Mouse (Mus musculus) liver, embryonic 12.5 days (tissue): ENCODE results near the gene Hps3. TPM values are rescaled to one million over a fixed set of nuclear protein-coding genes. Genes with fewer than 3 reads are reported as not detected.
"Not testable (repeated sequence)": the region's sequence is repeated elsewhere in the genome, so short reads cannot be mapped to it uniquely, and the experiment has no call there.

Experiments
- ATAC-seq: fragments of 200-750 bp; cut with Nextera tagmentation; 2 replicates; pipeline ENCODE4 v1.8.0; 2017; ENCODE audit warnings: moderate number of reproducible peaks, mild to moderate bottlenecking, moderate library complexity
- H3K27ac ChIP-seq: fragments of 300-500 bp; sonication (generic); 2 replicates; pipeline ENCODE4 v1.5.1; 2016; ENCODE audit warnings: mild to moderate bottlenecking
- H3K27me3 ChIP-seq: fragments of 300-500 bp; sonication (generic); replicated peaks from 2 replicates; pipeline ENCODE4 v1.6.1; 2016; ENCODE audit warnings: mild to moderate bottlenecking, moderate library complexity
- H3K36me3 ChIP-seq: fragments of 300-500 bp; sonication (generic); 2 replicates; pipeline ENCODE4 v1.6.1; 2016; ENCODE audit warnings: mild to moderate bottlenecking, moderate library complexity
- H3K4me1 ChIP-seq: fragments of 300-500 bp; sonication (generic); 2 replicates; pipeline ENCODE4 v1.6.1; 2016
- H3K4me2 ChIP-seq: fragments of 300-500 bp; sonication (generic); 2 replicates; pipeline ENCODE4 v1.6.1; 2016; ENCODE audit warnings: mild to moderate bottlenecking, moderate library complexity
- H3K4me3 ChIP-seq: fragments of 300-500 bp; sonication (generic); 2 replicates; pipeline ENCODE4 v1.5.1; 2016; ENCODE audit warnings: mild to moderate bottlenecking, moderate library complexity
- H3K9ac ChIP-seq: fragments of 300-500 bp; sonication (generic); 2 replicates; pipeline ENCODE4 v1.6.1; 2016; ENCODE audit warnings: mild to moderate bottlenecking, moderate library complexity
- H3K9me3 ChIP-seq: fragments of 300-500 bp; sonication (generic); replicated peaks from 2 replicates; pipeline ENCODE4 v1.6.1; 2016; ENCODE audit warnings: mild to moderate bottlenecking, moderate library complexity
- WGBS: fragments of 180-500 bp; shearing (Covaris S2); methylation state at CpG from one replicate; pipeline ENCODE4 v1.1.7; 2016; ENCODE audit not compliant: insufficient replicate concordance; 5-methylcytosine and 5-hydroxymethylcytosine counted together
- polyA plus RNA-seq: library from polyadenylated mRNA; unstranded; fragments of >200 nt; fragmentation: Nextera tagmentation; extraction: Ambion mirVana; gene quantifications from 2 replicates; pipeline ENCODE4 v1.2.1, GENCODE M21; 2016

The Hps3 gene
- polyA plus RNA-seq, 1 experiment from 2014 or later, result 9.0 TPM

GRCm38 (mm10) chr3:20027788-20028187 lies 7.3 kb downstream of the Hps3 start:
- Histone ChIP-seq H3K27ac (no peak overlapping the region), H3K36me3 (peaks cover 63% of the 10 kb centered on the region), H3K9me3 (no peaks in the 10 kb centered on the region), H3K27me3 (no peaks in the 10 kb centered on the region), H3K4me3 (no peak overlapping the region), H3K9ac (no peak overlapping the region), H3K4me1 (no peaks in the 10 kb centered on the region), H3K4me2 (no peak overlapping the region)
- ATAC-seq, result no peak
- WGBS, result 77% methylated on average over 5 of the region's 5 CpGs

- H3K36me3 ChIP-seq, result peaks cover 69% of the 10 kb centered on the region
- H3K4me2 ChIP-seq, result no peak overlapping the region
- no peaks in the 10 kb centered on the region for H3K9me3 ChIP-seq
- no peak overlapping the region for H3K9ac ChIP-seq
- ATAC-seq, result no peak; the same call in 1 of the 2 replicates
- no peak overlapping the region for H3K4me3 ChIP-seq
- no peaks in the 10 kb centered on the region for H3K4me1 ChIP-seq
- H3K27me3 ChIP-seq, result no peaks in the 10 kb centered on the region
- H3K27ac ChIP-seq, result no peak overlapping the region
- 65% methylated on average over 8 of the region's 8 CpGs for WGBS
Observed at GRCm38 (mm10) chr3:20026996-20027689, 8.0 kb downstream of the Hps3 start.

- Histone ChIP-seq H3K9me3 (no peaks in the 10 kb centered on the region), H3K4me2 (no peak overlapping the region), H3K27ac (no peak overlapping the region), H3K27me3 (no peaks in the 10 kb centered on the region), H3K4me1 (no peaks in the 10 kb centered on the region), H3K36me3 (peaks cover 72% of the 10 kb centered on the region), H3K4me3 (no peak overlapping the region), H3K9ac (no peak overlapping the region)
- no peak for ATAC-seq
Observed at GRCm38 (mm10) chr3:20026481-20026880, 8.6 kb downstream of the Hps3 start.

GRCm38 (mm10) chr3:20023832-20024231 lies 11.3 kb downstream of the Hps3 start:
- Histone ChIP-seq H3K27ac (no peak overlapping the region), H3K4me3 (no peak overlapping the region), H3K4me2 (no peak overlapping the region), H3K4me1 (no peaks in the 10 kb centered on the region), H3K9me3 (no peaks in the 10 kb centered on the region), H3K36me3 (peaks cover 77% of the 10 kb centered on the region), H3K9ac (no peak overlapping the region), H3K27me3 (no peaks in the 10 kb centered on the region)
- 74% methylated on average over 1 of the region's 1 CpGs for WGBS
- ATAC-seq, result no peak

GRCm38 (mm10) chr3:20018076-20018475 lies 17.0 kb downstream of the Hps3 start:
- no peaks in the 10 kb centered on the region for H3K4me1 ChIP-seq
- no peak overlapping the region for H3K4me2 ChIP-seq
- ATAC-seq, result no peak
- H3K27ac ChIP-seq, result no peak overlapping the region
- no peak overlapping the region for H3K4me3 ChIP-seq
- no peaks in the 10 kb centered on the region for H3K27me3 ChIP-seq
- H3K9ac ChIP-seq, result no peak overlapping the region
- H3K36me3 ChIP-seq, result peaks cover 58% of the 10 kb centered on the region
- no peaks in the 10 kb centered on the region for H3K9me3 ChIP-seq
- WGBS, result 59% methylated on average over 8 of the region's 8 CpGs

- ATAC-seq, result no peak
- Histone ChIP-seq H3K9ac (no peak overlapping the region), H3K4me3 (no peak overlapping the region), H3K36me3 (peaks cover 54% of the 10 kb centered on the region), H3K4me2 (no peak overlapping the region), H3K27me3 (no peaks in the 10 kb centered on the region), H3K4me1 (no peaks in the 10 kb centered on the region), H3K9me3 (no peaks in the 10 kb centered on the region), H3K27ac (no peak overlapping the region)
- 79% methylated on average over 2 of the region's 2 CpGs for WGBS
Observed at GRCm38 (mm10) chr3:20014454-20014853, 20.7 kb downstream of the Hps3 start.

GRCm38 (mm10) chr3:20010905-20011304 lies 24.2 kb downstream of the Hps3 start:
- Histone ChIP-seq H3K27ac (0 out of 2 replicates have a peak overlapping the region, but pooled peaks have one; percentile 6), H3K36me3 (peaks cover 43% of the 10 kb centered on the region)
- H3K4me3 ChIP-seq, H3K4me1 ChIP-seq, H3K9me3 ChIP-seq, ATAC-seq, H3K4me2 ChIP-seq, H3K9ac ChIP-seq, H3K27me3 ChIP-seq: not testable (repeated sequence)
- WGBS, result 78% methylated on average over 7 of the region's 7 CpGs

GRCm38 (mm10) chr3:20010464-20010863 lies 24.7 kb downstream of the Hps3 start:
- no peak for ATAC-seq
- no peaks in the 10 kb centered on the region for H3K9me3 ChIP-seq
- no peaks in the 10 kb centered on the region for H3K27me3 ChIP-seq
- WGBS, result 84% methylated on average over 9 of the region's 9 CpGs
- H3K4me1 ChIP-seq, result no peaks in the 10 kb centered on the region
- H3K4me2 ChIP-seq, result no peak overlapping the region
- H3K9ac ChIP-seq, result no peak overlapping the region
- H3K4me3 ChIP-seq, result no peak overlapping the region
- H3K27ac ChIP-seq, result 0 out of 2 replicates have a peak overlapping the region, but pooled peaks have one; percentile 6
- peaks cover 39% of the 10 kb centered on the region for H3K36me3 ChIP-seq

GRCm38 (mm10) chr3:20007759-20008158 lies 27.4 kb downstream of the Hps3 start:
- H3K4me3 ChIP-seq, result no peak overlapping the region
- no peak overlapping the region for H3K27ac ChIP-seq
- no peaks in the 10 kb centered on the region for H3K9me3 ChIP-seq
- WGBS, result 56% methylated on average over 5 of the region's 5 CpGs
- H3K36me3 ChIP-seq, result peaks cover 30% of the 10 kb centered on the region
- H3K4me1 ChIP-seq, result no peaks in the 10 kb centered on the region
- H3K9ac ChIP-seq, result no peak overlapping the region
- ATAC-seq, result no peak
- H3K27me3 ChIP-seq, result no peaks in the 10 kb centered on the region
- no peak overlapping the region for H3K4me2 ChIP-seq

GRCm38 (mm10) chr3:20007275-20007674 lies 27.8 kb downstream of the Hps3 start:
- Histone ChIP-seq H3K36me3 (peaks cover 30% of the 10 kb centered on the region), H3K27me3 (no peaks in the 10 kb centered on the region), H3K9ac (no peak overlapping the region), H3K4me3 (no peak overlapping the region), H3K9me3 (no peaks in the 10 kb centered on the region), H3K27ac (no peak overlapping the region), H3K4me1 (no peaks in the 10 kb centered on the region), H3K4me2 (no peak overlapping the region)
- ATAC-seq, result no peak
- WGBS, result 79% methylated on average over 4 of the region's 4 CpGs

GRCm38 (mm10) chr3:20005611-20006010 lies 29.5 kb downstream of the Hps3 start:
- no peak for ATAC-seq
- WGBS, result 58% methylated on average over 1 of the region's 1 CpGs
- no peaks in the 10 kb centered on the region for H3K9me3 ChIP-seq
- H3K4me2 ChIP-seq, result no peak overlapping the region
- H3K9ac ChIP-seq, result no peak overlapping the region
- no peaks in the 10 kb centered on the region for H3K27me3 ChIP-seq
- no peaks in the 10 kb centered on the region for H3K4me1 ChIP-seq
- H3K4me3 ChIP-seq, result no peak overlapping the region
- H3K36me3 ChIP-seq, result peaks cover 32% of the 10 kb centered on the region
- no peak overlapping the region for H3K27ac ChIP-seq

- Histone ChIP-seq H3K4me1 (no peaks in the 10 kb centered on the region), H3K36me3 (peaks cover 33% of the 10 kb centered on the region), H3K27ac (no peak overlapping the region), H3K9ac (no peak overlapping the region), H3K27me3 (no peaks in the 10 kb centered on the region), H3K4me3 (no peak overlapping the region), H3K9me3 (no peaks in the 10 kb centered on the region), H3K4me2 (no peak overlapping the region)
- 57% methylated on average over 8 of the region's 8 CpGs for WGBS
- no peak for ATAC-seq
Observed at GRCm38 (mm10) chr3:20004422-20004821, 30.7 kb downstream of the Hps3 start.

GRCm38 (mm10) chr3:20002786-20003185 lies 32.3 kb downstream of the Hps3 start:
- no peaks in the 10 kb centered on the region for H3K4me1 ChIP-seq
- H3K27me3 ChIP-seq, result no peaks in the 10 kb centered on the region
- H3K36me3 ChIP-seq, result peaks cover 36% of the 10 kb centered on the region
- no peak overlapping the region for H3K4me2 ChIP-seq
- H3K4me3 ChIP-seq, result no peak overlapping the region
- WGBS, result 72% methylated on average over 5 of the region's 5 CpGs
- no peak overlapping the region for H3K9ac ChIP-seq
- no peak overlapping the region for H3K27ac ChIP-seq
- ATAC-seq, result no peak
- H3K9me3 ChIP-seq, result no peaks in the 10 kb centered on the region
